Mouse (Mus musculus): Measurements from ENCODE around the gene Mmp15.

- TF ChIP-seq CTCF (IDR thresholded peaks at IDR 0.05; ENCODE audit: extremely low read depth, insufficient read length, insufficient replicate concordance, low read depth, low read length) (no peak), POLR2A (IDR thresholded peaks at IDR 0.05; ENCODE audit: low read depth, low read length) (no peak)
Measured at GRCm38 (mm10) chr8:95326822-95327221, 25.2 kb upstream of the Mmp15 start.

Data from small intestine, adult 2 months (tissue).